Mouse (Mus musculus) megakaryocyte, embryonic 14.5 days (primary cell): ENCODE measurements at regions not wholly inside any gene's neighbourhood (a gene's known extent, or its start where the extent isn't known, plus 50 kb on each side); places are given as distances from the start of the nearest gene placed in this dataset.

Source experiments
- FLI1 ChIP-seq: IDR thresholded peaks from 2 replicates; pipeline ENCODE4 v1.6.1; 2012; ENCODE audit warnings: low read length, inconsistent platforms, mixed read lengths
- GATA1 ChIP-seq: IDR thresholded peaks from 3 replicates; pipeline ENCODE4 v1.6.1; 2012; ENCODE audit warnings: mixed read lengths, low read length, inconsistent platforms, borderline replicate concordance

- TF ChIP-seq GATA1 (no peak), FLI1 (no peak)
These were observed 92.4 kb upstream of the Glrp1 start for GRCm38 (mm10) chr1:88602241-88602640.
